Mouse (Mus musculus) G1E (cell line): ENCODE results near the gene Dedd2. TPM values are rescaled to one million over a fixed set of nuclear protein-coding genes. Genes with fewer than 3 reads are reported as not detected.

Source experiments
- ATAC-seq: 2 replicates; pipeline ENCODE4 v1.8.0; 2016; ENCODE audit warnings: mild to moderate bottlenecking; ENCODE audit not compliant: insufficient number of reproducible peaks, poor library complexity, low FRiP score, severe bottlenecking; ENCODE audit errors: extremely low read depth
- DNase-seq: peaks from one replicate; pipeline ENCODE4 v3.0.0; 2012; ENCODE audit warnings: low spot score
- H3K27me3 ChIP-seq: 2 replicates; pipeline ENCODE4 v1.6.1; 2012; ENCODE audit warnings: mild to moderate bottlenecking, low read length, inconsistent platforms; ENCODE audit not compliant: insufficient read depth
- H3K36me3 ChIP-seq: replicated peaks from 2 replicates; pipeline ENCODE3; 2012; ENCODE audit warnings: mild to moderate bottlenecking, inconsistent platforms
- H3K4me1 ChIP-seq: 2 replicates; pipeline ENCODE4 v1.6.1; 2012; ENCODE audit warnings: low read depth, low read length, inconsistent platforms, mixed read lengths; ENCODE audit not compliant: insufficient read depth
- H3K4me3 ChIP-seq: 2 replicates; pipeline ENCODE4 v1.5.1; 2012; ENCODE audit warnings: low read depth, mild to moderate bottlenecking, inconsistent platforms, low read length, moderate library complexity, mixed read lengths
- H3K9me3 ChIP-seq: replicated peaks from 2 replicates; pipeline ENCODE4 v1.6.1; 2012; ENCODE audit warnings: inconsistent platforms
- CTCF ChIP-seq: IDR thresholded peaks from 2 replicates; pipeline ENCODE4 v1.5.1; 2012; ENCODE audit warnings: low read depth, low read length, inconsistent platforms, mixed read lengths
- GATA1 ChIP-seq: IDR thresholded peaks from 2 replicates; pipeline ENCODE4 v1.6.1; 2012; ENCODE audit warnings: borderline replicate concordance, low read length, inconsistent platforms, mixed read lengths
- GATA2 ChIP-seq: IDR thresholded peaks from 2 replicates; pipeline ENCODE4 v1.6.1; 2012; ENCODE audit warnings: low read depth, low read length, inconsistent platforms, borderline replicate concordance
- POLR2AphosphoS5 ChIP-seq: IDR thresholded peaks from 2 replicates; pipeline ENCODE4 v1.6.1; 2012; ENCODE audit warnings: low read depth, low read length, inconsistent platforms; ENCODE audit not compliant: insufficient replicate concordance
- TAL1 ChIP-seq: conservative IDR thresholded peaks from 2 replicates; pipeline ENCODE4 v1.6.1; 2012; ENCODE audit warnings: low read depth, low read length, inconsistent platforms, mixed read lengths
- polyA plus RNA-seq: library from polyadenylated mRNA; stranded (reverse); fragments of >175 nt; gene quantifications from 2 replicates; pipeline ENCODE4 v1.2.3, GENCODE M21; 2012
- total RNA-seq, 2 experiments: library from RNA; stranded (forward) in 1 of 2; stranded (reverse) in 1 of 2; fragments of 200-1000 nt in 1 of 2; fragments of >200 nt in 1 of 2; fragmentation: Nextera tagmentation in 1 of 2; gene quantifications; 2 replicates each; pipeline ENCODE4 v1.2.3; 2014 to 2017

Dedd2 gene
- total and polyA plus RNA-seq, 3 experiments, result 9.7 to 43.7 (median 13.1) TPM

DNA sequence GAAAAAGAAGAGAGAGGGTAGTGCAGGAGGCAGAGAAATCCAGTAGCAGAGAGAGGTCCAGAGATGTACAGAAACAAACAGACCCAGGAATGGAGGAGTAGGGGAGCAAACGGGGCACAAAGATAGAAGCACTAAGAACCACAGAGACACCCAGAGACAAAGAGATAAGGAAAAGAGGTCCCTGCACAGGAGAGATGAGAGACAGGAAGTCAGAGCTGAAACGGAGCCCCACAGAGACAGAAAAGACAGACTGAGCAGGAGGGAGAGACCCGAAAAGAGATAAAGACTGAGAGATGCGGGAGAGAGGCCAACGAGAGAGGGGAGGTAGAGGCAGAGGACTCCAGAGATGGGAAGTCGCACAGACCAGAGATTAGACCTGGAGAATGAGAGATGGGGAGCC lies 39.9 kb downstream of the Dedd2 start:
- peaks cover 65% of the 10 kb centered on the region for H3K27me3 ChIP-seq
- no peak overlapping the region for H3K4me3 ChIP-seq
- H3K36me3 ChIP-seq, result no peaks in the 10 kb centered on the region
- no peaks in the 10 kb centered on the region; the same call in 1 of the 2 replicates for H3K9me3 ChIP-seq
- peaks cover 15% of the 10 kb centered on the region for H3K4me1 ChIP-seq
- TF ChIP-seq GATA2, result no peak
- TF ChIP-seq POLR2AphosphoS5, result no peak
- ATAC-seq, result no peak
- no peak for DNase-seq

DNA sequence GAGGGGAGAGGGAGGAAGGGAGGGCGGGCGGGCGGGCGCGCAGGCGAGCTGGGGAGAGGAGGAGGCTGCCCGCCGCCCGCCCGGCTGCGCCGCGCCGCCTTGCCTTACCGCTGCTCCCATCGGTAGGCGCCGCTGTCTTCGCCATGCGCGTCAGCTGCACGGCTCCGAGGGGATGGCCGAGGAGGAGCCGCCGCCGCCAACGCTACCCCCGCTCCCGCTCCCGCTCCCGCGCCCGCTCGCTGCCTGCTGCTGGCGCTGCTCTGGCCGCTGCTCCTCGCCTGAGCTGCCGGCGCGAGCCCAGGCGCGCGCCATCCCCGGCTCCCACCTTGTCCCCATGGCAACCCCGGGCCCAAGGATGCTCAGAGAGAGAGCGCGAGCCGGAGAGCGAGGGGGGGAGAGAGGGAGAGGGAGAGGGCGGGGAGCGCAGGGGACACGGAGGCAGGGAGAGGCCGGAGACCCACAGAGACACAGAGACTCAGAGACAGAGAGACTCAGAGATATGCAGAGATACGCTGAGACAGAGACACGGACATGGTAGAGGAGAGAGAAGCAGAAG lies 40.7 kb downstream of the Dedd2 start, which contains the start of gene Pou2f2:
Gene Pou2f2 (minus strand): TSS at position 121 of the 556 bp plus-strand sequence.
- Histone ChIP-seq H3K4me3 (no peak within 1 kb of the TSS; the same call in 1 of the 2 replicates), H3K27me3 (peaks cover 69% of the 10 kb centered on the region), H3K4me1 (peaks cover 15% of the 10 kb centered on the region)

DNA sequence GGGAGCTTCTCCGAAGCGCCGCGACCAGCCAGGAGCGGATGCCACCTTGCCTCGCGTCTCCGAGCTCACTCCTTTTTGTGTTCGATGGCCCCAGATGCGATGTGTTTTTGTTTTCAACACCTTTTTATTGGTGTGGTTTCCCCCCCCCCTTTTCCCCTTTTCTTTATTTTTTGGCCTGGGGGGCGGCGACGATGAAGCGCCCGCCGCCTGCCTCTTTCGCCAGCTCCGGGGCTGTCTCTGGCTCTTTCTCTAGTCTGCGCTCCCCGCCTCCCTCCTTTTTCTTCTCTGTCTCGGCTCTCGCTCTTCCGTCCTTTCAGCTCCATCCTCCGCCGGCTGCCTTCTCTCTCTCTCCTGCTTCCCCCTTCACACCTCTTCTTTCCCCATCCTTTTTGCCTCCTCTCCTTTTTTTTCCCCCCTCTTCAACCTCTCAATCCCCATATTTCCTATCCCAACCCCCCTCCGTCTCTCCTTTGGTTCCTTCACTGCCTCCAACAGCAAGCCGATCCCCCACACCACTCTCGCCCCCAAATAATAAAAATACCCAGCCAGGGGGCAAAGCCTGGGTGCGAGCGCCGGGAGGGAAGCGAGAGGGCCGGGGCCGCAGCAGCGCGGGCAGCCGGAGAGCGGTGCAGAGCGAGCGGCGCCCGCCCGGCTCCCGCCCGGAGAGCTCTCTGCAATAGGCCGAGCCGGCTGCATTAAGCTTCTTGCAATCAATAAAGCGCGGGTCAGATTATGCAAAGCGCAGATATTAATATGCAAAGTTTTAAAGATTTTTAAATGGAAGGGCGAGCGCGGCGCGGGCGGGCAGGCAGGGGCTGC lies 41.4 kb downstream of the Dedd2 start:
- H3K4me3 ChIP-seq, result no peak overlapping the region
- peaks cover 9% of the 10 kb centered on the region for H3K4me1 ChIP-seq
- DNase-seq, result no peak
- H3K27me3 ChIP-seq, result peaks cover 67% of the 10 kb centered on the region
- TF ChIP-seq GATA2, result no peak
- TF ChIP-seq CTCF, result no peak
- no peak for TF ChIP-seq POLR2AphosphoS5
- no peak for TF ChIP-seq TAL1
- TF ChIP-seq GATA1, result no peak
- H3K36me3 ChIP-seq, result no peaks in the 10 kb centered on the region
- ATAC-seq, result no peak
- H3K9me3 ChIP-seq, result no peaks in the 10 kb centered on the region; the same call in 1 of the 2 replicates

More for the DNA sequence above, 40.7 kb downstream of the Dedd2 start, which contains the start of gene Pou2f2:
- ATAC-seq (no peak), DNase-seq (no peak)
- Histone ChIP-seq H3K9me3 (no peaks in the 10 kb centered on the region; the same call in 1 of the 2 replicates), H3K36me3 (no peaks in the 10 kb centered on the region)
- TF ChIP-seq POLR2AphosphoS5 (no peak), GATA2 (no peak), CTCF (no peak), GATA1 (no peak), TAL1 (no peak)

DNA sequence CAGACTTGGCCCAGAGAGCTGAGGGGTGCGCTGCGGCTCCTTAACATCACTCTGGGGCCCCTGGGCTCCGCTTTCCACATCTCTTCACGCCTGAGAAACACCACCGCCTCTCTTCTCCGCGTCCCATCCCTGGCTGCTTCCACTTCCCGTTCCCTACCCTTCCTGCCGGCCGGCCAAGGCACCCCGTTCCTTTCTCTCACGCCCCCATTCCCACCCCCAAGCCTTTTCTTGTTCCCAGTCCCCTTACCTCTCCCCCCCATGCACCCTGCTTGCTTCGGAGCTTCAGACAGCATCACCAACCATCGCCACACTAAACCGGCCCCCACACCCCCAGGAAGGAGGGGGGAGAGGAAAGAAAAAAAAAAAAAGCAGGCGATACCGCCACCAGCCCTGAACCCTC lies 42.1 kb downstream of the Dedd2 start:
- peaks cover 8% of the 10 kb centered on the region for H3K4me1 ChIP-seq
- H3K9me3 ChIP-seq, result no peaks in the 10 kb centered on the region; the same call in 1 of the 2 replicates
- TF ChIP-seq GATA1, result no peak
- H3K27me3 ChIP-seq, result peaks cover 73% of the 10 kb centered on the region
- no peak for DNase-seq
- no peak for ATAC-seq
- H3K36me3 ChIP-seq, result no peaks in the 10 kb centered on the region
- no peak overlapping the region for H3K4me3 ChIP-seq

- Histone ChIP-seq H3K9me3 (no peaks in the 10 kb centered on the region), H3K4me1 (no peaks in the 10 kb centered on the region), H3K27me3 (peaks cover 69% of the 10 kb centered on the region), H3K36me3 (no peaks in the 10 kb centered on the region), H3K4me3 (no peak overlapping the region)
- ATAC-seq, result no peak
- TF ChIP-seq CTCF (no peak), GATA2 (no peak), POLR2AphosphoS5 (no peak), GATA1 (no peak), TAL1 (no peak)
- no peak for DNase-seq
Observed at GRCm38 (mm10) chr7:25174343-25174742, 46.1 kb downstream of the Dedd2 start.

DNA sequence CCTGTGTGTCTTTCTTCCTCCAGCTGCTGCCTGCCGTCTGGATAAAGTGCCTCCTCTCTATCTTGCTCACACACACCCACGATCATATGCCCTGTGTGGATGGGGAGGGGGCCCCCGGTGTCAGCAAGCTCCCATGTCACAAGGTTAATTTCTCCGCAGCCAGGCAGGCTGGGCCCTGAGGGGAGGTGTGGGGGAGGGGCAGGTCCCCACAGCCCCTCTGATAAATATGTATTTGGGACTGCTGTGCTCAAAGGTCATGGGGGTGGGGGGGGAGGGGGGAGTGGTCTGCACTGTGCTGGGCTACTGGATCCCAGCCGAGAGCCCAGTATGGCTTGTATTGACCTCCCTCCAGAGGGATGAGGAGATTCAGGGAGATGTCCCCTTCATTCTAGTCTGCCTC lies 47.7 kb downstream of the Dedd2 start:
- Histone ChIP-seq H3K4me1 (no peaks in the 10 kb centered on the region), H3K27me3 (peaks cover 60% of the 10 kb centered on the region), H3K9me3 (no peaks in the 10 kb centered on the region), H3K4me3 (no peak overlapping the region), H3K36me3 (no peaks in the 10 kb centered on the region)
- DNase-seq (no peak), ATAC-seq (no peak)
- TF ChIP-seq POLR2AphosphoS5 (no peak), CTCF (no peak), TAL1 (no peak), GATA1 (no peak), GATA2 (no peak)
